Mouse (Mus musculus) hindbrain, embryonic 13.5 days (tissue): Measurements from ENCODE around the gene 1500009L16Rik. TPM values are rescaled to one million over a fixed set of nuclear protein-coding genes. Genes with fewer than 3 reads are reported as not detected.
A peak's percentile ranks its signal among the peaks of the same experiment; 100 is the strongest.

Source experiments
- ATAC-seq: fragments of 200-750 bp; cut with Nextera tagmentation; 2 replicates; pipeline ENCODE4 v1.8.0; 2017; ENCODE audit warnings: moderate TSS enrichment; ENCODE audit not compliant: low FRiP score
- H3K27ac ChIP-seq: fragments of 300-500 bp; sonication (generic); 2 replicates; pipeline ENCODE4 v1.5.1; 2015; ENCODE audit warnings: inconsistent platforms, mild to moderate bottlenecking, moderate library complexity
- H3K27me3 ChIP-seq: fragments of 300-500 bp; sonication (generic); 2 replicates; pipeline ENCODE4 v1.6.1; 2015; ENCODE audit warnings: mild to moderate bottlenecking, inconsistent platforms
- H3K36me3 ChIP-seq: fragments of 300-500 bp; sonication (generic); 2 replicates; pipeline ENCODE4 v1.6.1; 2015; ENCODE audit warnings: mild to moderate bottlenecking, inconsistent platforms
- H3K4me1 ChIP-seq: fragments of 300-500 bp; sonication (generic); replicated peaks from 2 replicates; pipeline ENCODE4 v1.6.1; 2015; ENCODE audit warnings: inconsistent platforms
- H3K4me2 ChIP-seq: fragments of 300-500 bp; sonication (generic); 2 replicates; pipeline ENCODE4 v1.6.1; 2015; ENCODE audit warnings: inconsistent platforms, mild to moderate bottlenecking, moderate library complexity
- H3K4me3 ChIP-seq: fragments of 300-500 bp; sonication (generic); 2 replicates; pipeline ENCODE4 v1.5.1; 2015; ENCODE audit warnings: mild to moderate bottlenecking, inconsistent platforms
- H3K9ac ChIP-seq: fragments of 300-500 bp; sonication (generic); 2 replicates; pipeline ENCODE4 v1.6.1; 2015; ENCODE audit warnings: mild to moderate bottlenecking, inconsistent platforms
- H3K9me3 ChIP-seq: fragments of 300-500 bp; sonication (generic); 2 replicates; pipeline ENCODE4 v1.6.1; 2016; ENCODE audit warnings: inconsistent platforms
- WGBS: fragments of 180-500 bp; shearing (Covaris S2); methylation state at CpG from one replicate; pipeline ENCODE4 v1.1.7; 2015; 5-methylcytosine and 5-hydroxymethylcytosine counted together
- polyA plus RNA-seq: library from polyadenylated mRNA; unstranded; fragments of >200 nt; fragmentation: Nextera tagmentation; extraction: Ambion mirVana; gene quantifications from 2 replicates; pipeline ENCODE4 v1.2.1, GENCODE M21; 2015

The 1500009L16Rik gene
- polyA plus RNA-seq: 59.1 and 62.4 TPM in 2 replicates

DNA sequence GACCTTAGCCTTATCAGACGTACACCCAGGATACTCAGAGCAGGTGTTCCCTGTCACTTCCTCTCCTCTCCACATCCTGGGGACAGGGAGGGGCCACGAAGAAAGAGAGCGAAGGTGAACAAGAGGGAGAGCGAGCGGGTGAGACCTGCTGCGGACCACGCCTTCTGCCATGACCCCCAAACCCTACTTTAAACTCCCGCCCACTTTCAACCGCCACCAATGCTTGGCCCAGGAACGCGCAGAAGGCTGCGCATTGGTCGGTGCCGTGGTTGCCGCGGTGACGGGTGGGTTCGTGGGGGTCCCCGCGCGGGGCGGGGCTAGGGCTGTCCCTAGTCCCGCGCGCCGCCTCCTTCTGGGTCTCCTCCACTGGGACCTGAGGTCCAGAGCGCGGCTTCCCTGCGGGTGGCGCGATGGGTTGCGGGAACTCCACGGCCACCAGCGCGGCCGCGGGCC, at the start of gene 1500009L16Rik:
1500009L16Rik (plus strand) TSS at position 287 of the 453 bp plus-strand sequence.
- Histone ChIP-seq H3K9ac (peak within 1 kb of the TSS; percentile 79), H3K9me3 (no peaks in the 10 kb centered on the region), H3K4me2 (peak within 1 kb of the TSS; percentile 80), H3K36me3 (no peaks in the 10 kb centered on the region), H3K27ac (peak within 1 kb of the TSS; percentile 35; the same call in 1 of the 2 replicates), H3K4me1 (peaks cover 16% of the 10 kb centered on the region), H3K27me3 (0 out of 2 replicates have a peak, but pooled peaks cover 2% of the 10 kb centered on the region), H3K4me3 (peak within 1 kb of the TSS; percentile 70)
- peak; percentile 99 for ATAC-seq
- WGBS: under 1% methylated on average over 33 of the region's 37 CpGs

DNA sequence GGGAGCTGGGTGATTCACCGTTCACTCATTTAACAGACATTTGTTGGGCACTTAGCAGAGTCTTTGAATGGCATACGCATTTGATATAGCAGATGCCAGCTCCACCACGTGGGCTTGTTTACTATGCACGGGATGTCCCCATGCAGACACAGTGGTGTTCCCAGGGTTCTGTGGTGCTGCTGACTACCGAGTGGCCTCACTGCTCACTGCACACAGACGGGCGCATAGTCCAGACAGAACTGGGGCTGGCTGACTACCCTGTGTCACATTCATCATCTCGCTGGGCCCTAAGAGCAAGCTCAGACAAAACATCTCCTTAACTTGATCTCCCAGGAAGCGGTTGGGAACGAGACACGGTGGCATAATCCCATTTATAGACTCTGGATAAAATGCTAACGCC, 41.3 kb upstream of the 1500009L16Rik start:
- no peaks in the 10 kb centered on the region for H3K36me3 ChIP-seq
- ATAC-seq: no peak
- no peaks in the 10 kb centered on the region for H3K4me1 ChIP-seq
- no peak overlapping the region for H3K9ac ChIP-seq
- no peak overlapping the region for H3K4me3 ChIP-seq
- H3K27me3 ChIP-seq: no peaks in the 10 kb centered on the region
- WGBS: 87% methylated on average over 12 of the region's 12 CpGs
- no peaks in the 10 kb centered on the region for H3K9me3 ChIP-seq
- no peak overlapping the region for H3K27ac ChIP-seq
- H3K4me2 ChIP-seq: no peak overlapping the region

DNA sequence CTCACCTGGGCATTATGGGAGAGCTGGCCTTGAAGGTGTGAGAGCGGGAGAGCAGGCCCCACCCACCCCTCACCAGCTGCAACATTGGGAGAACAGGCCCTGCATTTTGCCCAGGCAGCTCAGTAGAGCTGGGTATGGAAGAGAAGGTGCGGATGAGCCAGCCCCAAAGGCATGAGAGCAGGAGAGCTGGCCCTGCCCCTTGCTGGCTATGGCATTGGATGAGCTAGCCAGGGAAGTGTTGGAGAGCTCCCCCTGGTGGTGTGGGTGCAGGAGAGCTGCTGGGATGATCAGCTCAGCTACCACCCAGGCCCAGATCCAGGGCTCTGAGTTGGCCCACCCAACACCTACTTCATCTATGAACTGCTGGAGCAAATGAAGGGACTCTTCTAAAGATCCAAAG, 34.5 kb upstream of the 1500009L16Rik start:
- no peak overlapping the region for H3K9ac ChIP-seq
- 86% methylated on average over 2 of the region's 2 CpGs for WGBS
- no peak overlapping the region for H3K4me3 ChIP-seq
- no peak overlapping the region for H3K27ac ChIP-seq
- no peaks in the 10 kb centered on the region for H3K27me3 ChIP-seq
- no peak overlapping the region for H3K4me2 ChIP-seq
- ATAC-seq: no peak
- no peaks in the 10 kb centered on the region for H3K4me1 ChIP-seq
- no peaks in the 10 kb centered on the region for H3K36me3 ChIP-seq
- H3K9me3 ChIP-seq: no peaks in the 10 kb centered on the region

DNA sequence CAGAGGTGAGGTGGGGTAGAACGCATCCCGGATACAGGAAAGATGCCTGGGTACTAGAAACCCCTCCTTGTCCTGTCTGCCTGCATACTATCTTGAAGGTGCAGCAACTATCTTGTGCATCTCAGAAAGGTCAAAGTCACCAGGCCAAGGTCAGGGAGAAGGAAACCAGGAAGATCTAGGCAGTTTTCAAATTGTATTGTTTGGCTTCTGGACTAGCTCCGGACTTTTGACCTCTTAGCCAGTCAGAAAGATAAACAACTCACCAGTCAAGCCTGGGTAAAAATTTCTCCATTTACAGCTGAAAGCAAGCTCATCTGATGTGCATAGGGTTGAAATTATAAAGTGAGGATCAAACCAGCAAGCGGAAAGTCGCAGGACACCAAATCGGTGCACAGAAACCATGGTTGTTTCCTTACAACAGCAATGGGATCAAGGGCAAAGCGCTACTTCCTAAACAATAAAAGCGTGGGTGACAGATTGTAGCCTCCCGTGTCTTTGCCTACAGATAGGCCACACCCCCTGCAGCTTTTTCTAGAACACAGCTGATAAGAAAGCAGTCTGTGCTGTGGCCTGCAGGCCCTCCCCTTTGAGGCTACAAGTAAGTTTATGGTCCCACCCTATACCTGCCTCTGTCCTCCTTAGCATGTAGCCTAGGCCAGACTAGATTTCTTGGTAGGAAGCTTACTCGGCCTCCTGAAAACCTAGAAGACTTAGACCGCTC, 30.3 kb upstream of the 1500009L16Rik start:
- Histone ChIP-seq H3K4me1 (no peaks in the 10 kb centered on the region), H3K4me3 (no peak overlapping the region), H3K9ac (no peak overlapping the region), H3K9me3 (no peaks in the 10 kb centered on the region), H3K27ac (no peak overlapping the region), H3K27me3 (no peaks in the 10 kb centered on the region), H3K4me2 (no peak overlapping the region), H3K36me3 (no peaks in the 10 kb centered on the region)
- no peak for ATAC-seq
- WGBS: 86% methylated on average over 11 of the region's 11 CpGs

DNA sequence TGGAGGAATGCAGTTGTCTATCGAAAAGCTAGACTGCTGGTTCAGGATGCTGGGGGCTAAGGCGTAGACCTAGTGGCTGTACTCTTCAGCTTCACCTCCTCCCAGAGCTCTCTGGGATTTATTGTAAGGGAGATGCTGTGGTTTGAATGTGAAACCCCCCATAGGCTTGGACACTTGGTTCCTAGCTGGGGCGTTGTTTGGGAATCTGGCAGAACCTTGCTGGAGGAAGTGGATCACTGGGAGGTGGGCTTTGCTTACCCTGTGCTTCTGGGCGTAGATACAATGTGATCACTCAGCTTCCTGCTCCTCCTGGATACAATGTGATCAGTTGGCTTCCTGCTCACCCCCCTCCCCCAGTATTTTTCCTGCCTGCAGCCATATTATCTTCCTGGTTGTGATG, 26.4 kb upstream of the 1500009L16Rik start:
- H3K27me3 ChIP-seq: no peaks in the 10 kb centered on the region
- H3K4me3 ChIP-seq: no peak overlapping the region
- no peaks in the 10 kb centered on the region for H3K9me3 ChIP-seq
- WGBS: 88% methylated on average over 4 of the region's 4 CpGs
- H3K36me3 ChIP-seq: no peaks in the 10 kb centered on the region
- ATAC-seq: no peak
- no peaks in the 10 kb centered on the region for H3K4me1 ChIP-seq
- no peak overlapping the region for H3K27ac ChIP-seq
- no peak overlapping the region for H3K4me2 ChIP-seq
- no peak overlapping the region for H3K9ac ChIP-seq

DNA sequence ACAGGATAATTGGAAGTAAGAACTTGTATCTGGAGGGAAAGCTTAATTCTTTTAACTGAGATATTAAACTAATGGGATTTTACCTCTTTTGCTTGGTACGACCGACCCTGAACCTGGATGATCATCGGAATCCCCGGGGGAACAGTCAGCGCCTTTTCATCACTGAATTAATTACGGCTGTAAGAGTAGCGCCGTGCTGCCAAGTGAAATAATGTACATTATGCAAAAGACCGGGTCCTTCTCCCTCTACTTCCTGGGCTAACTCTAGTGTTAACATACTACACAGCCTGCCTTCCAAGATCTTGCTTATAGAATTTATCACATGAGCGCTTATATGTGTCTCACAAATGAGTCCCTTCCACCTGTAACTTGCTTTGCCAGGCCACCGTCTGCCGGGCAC, 16.0 kb upstream of the 1500009L16Rik start:
- Histone ChIP-seq H3K9me3 (no peaks in the 10 kb centered on the region), H3K4me1 (peaks cover 4% of the 10 kb centered on the region; the same call in 1 of the 2 replicates), H3K27me3 (no peaks in the 10 kb centered on the region), H3K9ac (no peak overlapping the region), H3K4me3 (no peak overlapping the region), H3K36me3 (no peaks in the 10 kb centered on the region), H3K27ac (no peak overlapping the region), H3K4me2 (no peak overlapping the region)
- ATAC-seq: no peak
- 82% methylated on average over 12 of the region's 12 CpGs for WGBS

DNA sequence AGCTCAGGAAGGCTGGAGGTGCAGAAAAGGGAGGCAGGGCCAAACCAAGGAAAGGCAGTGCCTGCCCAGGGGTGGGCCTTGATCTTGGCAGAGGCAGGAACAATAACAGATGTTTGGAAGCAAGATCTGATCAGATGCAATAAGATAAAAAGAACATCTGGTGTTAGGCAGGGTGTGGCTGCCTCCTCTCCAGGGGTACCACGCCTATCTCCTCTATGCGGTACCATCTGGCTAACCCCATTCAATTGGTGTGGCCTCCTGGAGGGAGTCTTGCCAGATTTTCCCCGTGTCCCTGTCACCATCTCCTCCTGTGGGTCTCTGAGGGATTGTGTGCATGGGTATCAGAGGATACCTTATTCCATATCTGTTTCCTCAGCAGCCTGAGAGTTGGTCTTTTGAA, 12.7 kb upstream of the 1500009L16Rik start:
- no peaks in the 10 kb centered on the region for H3K9me3 ChIP-seq
- no peak overlapping the region for H3K9ac ChIP-seq
- no peak for ATAC-seq
- H3K4me3 ChIP-seq: no peak overlapping the region
- 58% methylated on average over 3 of the region's 3 CpGs for WGBS
- peaks cover 4% of the 10 kb centered on the region; the same call in 1 of the 2 replicates for H3K4me1 ChIP-seq
- no peaks in the 10 kb centered on the region for H3K36me3 ChIP-seq
- H3K27ac ChIP-seq: no peak overlapping the region
- H3K27me3 ChIP-seq: no peaks in the 10 kb centered on the region
- H3K4me2 ChIP-seq: no peak overlapping the region

DNA sequence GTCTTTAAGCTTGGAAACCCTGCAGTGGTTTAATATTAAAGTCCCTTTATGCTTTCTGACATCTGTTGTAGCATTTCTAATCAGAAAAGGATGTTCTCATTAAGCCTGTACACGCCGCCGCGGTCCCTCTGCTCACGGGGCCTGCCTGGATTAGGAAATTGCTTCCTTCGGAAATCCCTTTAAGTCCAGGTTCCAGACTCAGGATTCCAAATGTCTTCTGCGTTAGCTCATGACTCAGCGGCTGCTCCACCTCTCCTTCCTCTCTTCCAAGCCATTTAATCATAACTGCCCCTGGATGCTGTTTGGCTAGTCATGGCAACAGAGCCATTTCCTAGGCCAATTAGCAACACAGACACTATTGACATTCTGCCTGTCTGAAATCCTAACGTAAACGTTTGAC, 10.9 kb upstream of the 1500009L16Rik start:
- ATAC-seq: no peak
- Histone ChIP-seq H3K4me3 (no peak overlapping the region), H3K4me2 (no peak overlapping the region), H3K36me3 (no peaks in the 10 kb centered on the region), H3K27me3 (no peaks in the 10 kb centered on the region), H3K9me3 (no peaks in the 10 kb centered on the region), H3K27ac (0 out of 2 replicates have a peak overlapping the region, but pooled peaks have one; percentile 46), H3K9ac (0 out of 2 replicates have a peak overlapping the region, but pooled peaks have one; percentile 44), H3K4me1 (peaks cover 4% of the 10 kb centered on the region; the same call in 1 of the 2 replicates)
- WGBS: 69% methylated on average over 10 of the region's 10 CpGs

DNA sequence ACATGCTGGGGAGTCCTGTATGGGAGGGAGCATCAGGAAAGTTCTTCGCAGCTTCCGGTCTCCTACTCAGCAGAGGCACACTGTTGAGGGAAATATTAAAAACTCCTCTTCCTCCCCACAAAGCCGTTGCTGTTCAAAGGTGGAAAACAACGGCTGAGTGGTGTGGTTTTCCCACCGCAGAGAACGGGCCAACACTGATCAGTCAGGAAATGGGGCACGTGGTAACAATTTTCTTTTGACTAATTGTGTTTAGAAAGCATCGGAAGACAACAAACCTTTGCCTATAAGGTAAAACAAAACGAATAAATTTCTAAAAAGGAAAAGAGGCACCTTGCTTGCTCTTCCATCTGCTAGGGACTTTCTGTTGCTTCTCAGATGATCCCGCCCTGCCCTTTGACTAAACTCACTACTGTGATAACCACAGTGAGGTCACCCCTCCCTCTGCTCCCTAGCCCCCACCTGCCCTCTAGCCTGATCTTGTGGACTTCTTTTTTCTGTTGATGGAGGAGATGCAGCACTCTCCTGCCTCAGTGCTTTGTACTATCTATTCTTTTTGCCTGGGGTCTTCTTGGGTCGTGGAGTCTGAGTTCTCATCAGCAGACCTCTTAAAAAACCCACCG, 3.7 kb upstream of the 1500009L16Rik start:
- no peaks in the 10 kb centered on the region for H3K36me3 ChIP-seq
- no peak overlapping the region for H3K4me2 ChIP-seq
- peaks cover 13% of the 10 kb centered on the region for H3K4me1 ChIP-seq
- H3K27me3 ChIP-seq: 0 out of 2 replicates have a peak, but pooled peaks cover 2% of the 10 kb centered on the region
- H3K9me3 ChIP-seq: no peaks in the 10 kb centered on the region
- no peak overlapping the region for H3K9ac ChIP-seq
- no peak overlapping the region for H3K4me3 ChIP-seq
- no peak for ATAC-seq
- 87% methylated on average over 12 of the region's 12 CpGs for WGBS
- H3K27ac ChIP-seq: no peak overlapping the region

DNA sequence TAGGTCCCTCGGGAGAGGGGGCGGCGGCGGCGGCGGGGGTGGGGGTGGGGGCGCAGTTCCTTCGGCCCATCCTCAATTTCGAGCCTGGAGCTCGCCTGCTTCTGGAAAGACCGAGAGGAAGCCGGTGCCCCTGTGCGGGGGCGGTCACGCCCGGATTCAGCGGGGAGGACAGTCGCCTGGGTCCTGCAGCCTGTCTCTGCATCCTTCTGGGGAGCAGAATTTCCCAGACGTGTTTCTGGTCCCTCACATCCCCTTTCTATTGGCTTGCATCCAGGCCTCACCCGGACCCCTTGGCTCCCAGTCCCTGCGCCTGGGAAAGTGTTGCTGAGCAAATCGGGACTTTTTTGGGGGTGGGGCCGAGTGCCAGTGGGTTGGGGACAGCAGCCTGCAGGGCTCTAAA, 390 bp downstream of the 1500009L16Rik start:
- Histone ChIP-seq H3K9me3 (no peaks in the 10 kb centered on the region), H3K36me3 (no peaks in the 10 kb centered on the region), H3K27me3 (0 out of 2 replicates have a peak, but pooled peaks cover 2% of the 10 kb centered on the region), H3K27ac (peak overlapping the region; percentile 35; the same call in 1 of the 2 replicates), H3K4me2 (peak overlapping the region; percentile 80), H3K9ac (peak overlapping the region; percentile 79), H3K4me1 (peaks cover 16% of the 10 kb centered on the region), H3K4me3 (peak overlapping the region; percentile 70)
- WGBS: 0% methylated on average over 16 of the region's 23 CpGs
- peak; percentile 79 for ATAC-seq

DNA sequence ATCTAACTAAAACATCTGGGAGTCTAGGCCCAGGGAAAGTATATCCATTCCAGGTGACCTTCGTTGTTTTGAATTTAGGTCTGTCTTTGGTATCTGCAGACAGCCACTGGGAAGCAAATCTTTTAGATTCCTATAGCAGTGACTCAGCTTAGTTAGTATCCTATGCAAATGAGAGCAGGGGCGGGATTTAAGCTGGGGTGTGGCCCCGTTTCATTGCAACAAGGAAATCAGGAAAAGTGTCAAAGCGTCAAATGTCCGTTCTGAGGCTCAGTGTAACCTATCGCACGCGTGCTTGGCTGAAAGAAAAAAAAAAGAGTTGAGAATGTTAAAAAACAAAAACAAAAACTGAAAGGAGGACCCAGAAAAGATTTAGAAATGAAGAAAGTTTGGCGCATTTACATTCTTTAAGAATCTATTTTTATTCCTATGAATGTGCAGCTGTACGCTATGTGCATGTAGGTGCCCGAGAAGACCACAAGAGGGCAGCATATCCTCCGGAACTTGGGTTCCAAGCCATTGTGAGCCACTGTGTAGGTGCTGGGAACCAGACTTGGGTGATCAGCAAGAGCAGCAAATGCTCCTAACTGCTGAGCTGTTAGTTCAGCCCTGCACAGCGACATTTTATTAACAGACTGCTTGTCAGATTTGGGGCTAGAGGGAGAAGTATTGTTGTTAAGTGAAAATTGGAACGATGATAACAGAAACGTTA, 1.8 kb downstream of the 1500009L16Rik start:
- H3K36me3 ChIP-seq: no peaks in the 10 kb centered on the region
- peaks cover 16% of the 10 kb centered on the region for H3K4me1 ChIP-seq
- WGBS: 88% methylated on average over 15 of the region's 15 CpGs
- H3K4me2 ChIP-seq: no peak overlapping the region
- no peak overlapping the region for H3K27ac ChIP-seq
- 0 out of 2 replicates have a peak, but pooled peaks cover 2% of the 10 kb centered on the region for H3K27me3 ChIP-seq
- no peak for ATAC-seq
- H3K9me3 ChIP-seq: no peaks in the 10 kb centered on the region
- no peak overlapping the region for H3K4me3 ChIP-seq
- H3K9ac ChIP-seq: no peak overlapping the region

DNA sequence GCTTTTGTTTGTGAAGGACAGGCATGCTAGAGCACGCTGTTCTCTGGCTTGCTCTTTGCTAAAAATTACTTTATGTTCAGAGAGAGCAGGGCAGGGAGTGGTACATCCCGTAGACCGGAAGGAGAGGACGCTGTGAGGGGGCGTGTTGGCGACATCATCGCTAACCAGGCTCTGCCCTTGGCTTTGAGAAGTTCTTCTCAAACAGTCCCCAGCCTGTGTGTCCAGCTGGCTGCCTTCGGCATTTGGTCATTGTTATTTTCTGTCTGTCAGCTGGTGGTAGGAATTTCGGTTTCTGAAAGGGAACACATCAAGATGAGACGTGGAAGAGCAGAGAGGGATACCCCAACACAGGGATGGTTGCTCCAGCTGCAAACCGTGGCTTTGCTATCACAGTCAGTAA, 3.5 kb downstream of the 1500009L16Rik start:
- 77% methylated on average over 11 of the region's 11 CpGs for WGBS
- no peaks in the 10 kb centered on the region for H3K36me3 ChIP-seq

More for the DNA sequence above, 3.5 kb downstream of the 1500009L16Rik start:
- H3K27me3 ChIP-seq: no peaks in the 10 kb centered on the region
- peaks cover 16% of the 10 kb centered on the region for H3K4me1 ChIP-seq
- ATAC-seq: no peak
- no peak overlapping the region for H3K4me3 ChIP-seq
- H3K4me2 ChIP-seq: no peak overlapping the region
- no peak overlapping the region for H3K9ac ChIP-seq
- H3K27ac ChIP-seq: no peak overlapping the region
- H3K9me3 ChIP-seq: no peaks in the 10 kb centered on the region
